Mouse (Mus musculus) C2C12 (cell line): ENCODE measurements at regions not wholly inside any gene's neighbourhood (a gene's known extent, or its start where the extent isn't known, plus 50 kb on each side); places are given as distances from the start of the nearest gene placed in this dataset.

Experiments
- CEBPB ChIP-seq: IDR thresholded peaks from one replicate; pipeline ENCODE4 v1.6.1; 2011; ENCODE audit warnings: low read depth, mild to moderate bottlenecking, control low read depth, moderate library complexity
- CTCF ChIP-seq: IDR thresholded peaks from one replicate; pipeline ENCODE4 v1.5.1; 2011; ENCODE audit not compliant: control insufficient read depth, insufficient read depth, insufficient read length
- MYOD1 ChIP-seq: IDR thresholded peaks from one replicate; pipeline ENCODE4 v1.6.1; 2011; ENCODE audit warnings: low read depth; ENCODE audit not compliant: control insufficient read depth, insufficient read length

DNA sequence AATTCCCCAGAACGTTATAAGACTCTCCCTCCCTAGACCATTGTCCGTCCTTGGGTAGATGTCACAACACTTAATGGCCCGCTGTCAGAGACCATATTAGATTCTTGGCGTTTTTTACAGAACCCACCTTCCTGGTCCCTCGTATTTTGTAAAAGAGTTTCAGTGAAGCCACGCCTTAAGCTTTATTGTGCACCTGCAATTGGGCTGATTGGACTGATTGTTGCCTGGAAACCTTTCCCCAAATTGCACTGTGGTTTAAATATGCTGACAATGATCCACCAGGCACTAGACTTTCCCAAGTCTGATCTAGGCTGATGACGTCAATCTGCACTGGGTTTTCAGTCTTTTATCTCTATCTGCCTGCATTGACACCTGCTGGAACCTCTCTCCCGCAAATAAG, 75.6 kb upstream of the Zdhhc17 start:
- TF ChIP-seq CTCF (no peak), CEBPB (no peak), MYOD1 (no peak)
